Mouse (Mus musculus): ENCODE measurements around the gene Ano2.
A peak's percentile ranks its signal among the peaks of the same experiment; 100 is the strongest.

Gene Ano2

GRCm38 (mm10) chr6:125690057-125690703 lies at the start of gene Ano2:
Gene Ano2, plus strand, starts transcription at chr6:125690419.
- no peak for DNase-seq (ENCODE audit: low spot score)

GRCm38 (mm10) chr6:125640486-125640885 lies 49.7 kb upstream of the Ano2 start:
- no peak for DNase-seq (ENCODE audit: low spot score)

- no peak for DNase-seq (ENCODE audit: low spot score)
Measured at GRCm38 (mm10) chr6:125641146-125641545, 49.1 kb upstream of the Ano2 start.

- no peak for DNase-seq (ENCODE audit: low spot score)
Measured at GRCm38 (mm10) chr6:125648964-125649363, 41.3 kb upstream of the Ano2 start.

GRCm38 (mm10) chr6:125651335-125651734 lies 38.9 kb upstream of the Ano2 start:
- DNase-seq (ENCODE audit: low spot score) = no peak

GRCm38 (mm10) chr6:125653416-125653815 lies 36.8 kb upstream of the Ano2 start:
- DNase-seq (ENCODE audit: low spot score) = no peak

GRCm38 (mm10) chr6:125656921-125657320 lies 33.3 kb upstream of the Ano2 start:
- no peak for DNase-seq (ENCODE audit: low spot score)

- DNase-seq (ENCODE audit: low spot score) = no peak
Measured at GRCm38 (mm10) chr6:125657966-125658365, 32.3 kb upstream of the Ano2 start.

GRCm38 (mm10) chr6:125661106-125661877 lies 28.9 kb upstream of the Ano2 start:
- DNase-seq (ENCODE audit: low spot score) = peak; percentile 72

- no peak for DNase-seq (ENCODE audit: low spot score)
Measured at GRCm38 (mm10) chr6:125663906-125664305, 26.3 kb upstream of the Ano2 start.

GRCm38 (mm10) chr6:125671835-125672234 lies 18.4 kb upstream of the Ano2 start:
- DNase-seq (ENCODE audit: low spot score) = no peak

GRCm38 (mm10) chr6:125678492-125678891 lies 11.7 kb upstream of the Ano2 start:
- DNase-seq (ENCODE audit: low spot score) = no peak

- DNase-seq (ENCODE audit: low spot score) = no peak
Measured at GRCm38 (mm10) chr6:125680613-125681012, 9.6 kb upstream of the Ano2 start.

- DNase-seq (ENCODE audit: low spot score) = no peak
Measured at GRCm38 (mm10) chr6:125685420-125685819, 4.8 kb upstream of the Ano2 start.

GRCm38 (mm10) chr6:125687986-125688385 lies 2.2 kb upstream of the Ano2 start:
- DNase-seq (ENCODE audit: low spot score) = no peak

- no peak for DNase-seq (ENCODE audit: low spot score)
Measured at GRCm38 (mm10) chr6:125701146-125701545, 10.9 kb downstream of the Ano2 start.

- no peak for DNase-seq (ENCODE audit: low spot score)
Measured at GRCm38 (mm10) chr6:125711261-125711660, 21.0 kb downstream of the Ano2 start.

GRCm38 (mm10) chr6:125726408-125726807 lies 36.2 kb downstream of the Ano2 start:
- no peak for DNase-seq (ENCODE audit: low spot score)

GRCm38 (mm10) chr6:125727484-125727911 lies 37.3 kb downstream of the Ano2 start:
- no peak for DNase-seq (ENCODE audit: low spot score)

- no peak for DNase-seq (ENCODE audit: low spot score)
Measured at GRCm38 (mm10) chr6:125729471-125729870, 39.3 kb downstream of the Ano2 start.

- DNase-seq (ENCODE audit: low spot score) = no peak
Measured at GRCm38 (mm10) chr6:125729986-125730535, 39.8 kb downstream of the Ano2 start.

- DNase-seq (ENCODE audit: low spot score) = no peak
Measured at GRCm38 (mm10) chr6:125737511-125738285, 47.5 kb downstream of the Ano2 start.

Data from ovary, postnatal 14 days (tissue).